Mouse (Mus musculus) gastrocnemius, adult 2 months (tissue): ENCODE data around the gene Col6a3. TPM values are rescaled to one million over a fixed set of nuclear protein-coding genes. Genes with fewer than 3 reads are reported as not detected.

Experiments
- DNase-seq: peaks from one replicate; pipeline ENCODE4 v3.0.0; 2022
- H3K27ac ChIP-seq: fragments of 200-600 bp; 2 replicates; pipeline ENCODE4 v1.8.1; 2022; ENCODE audit warnings: mild to moderate bottlenecking
- H3K4me3 ChIP-seq: fragments of 200-600 bp; 2 replicates; pipeline ENCODE4 v1.8.1; 2022; ENCODE audit warnings: mild to moderate bottlenecking, moderate library complexity
- CTCF ChIP-seq: fragments of 200-600 bp; IDR thresholded peaks from 2 replicates; pipeline ENCODE4 v1.8.1; 2022; ENCODE audit warnings: antibody characterized with exemption, mild to moderate bottlenecking, moderate library complexity
- intact Hi-C: fragments of 180-260 bp; cut with DNase I; formaldehyde crosslinking; loops from one replicate; pipeline ENCODE4 v1.15.1; 2025
- long read RNA-seq, 2 experiments: library from polyadenylated mRNA; stranded (forward); transcript quantifications; one replicate each; pipeline ENCODE4 v2.0.0; 2021
- total RNA-seq, 2 experiments: library from RNA; stranded (reverse); gene quantifications; 2 replicates each; pipeline ENCODE4 v1.2.3; 2021

Gene Col6a3
- 10 to 100 TPM; 21.6 to 51.5 TPM for total RNA-seq
- long read RNA-seq, experiment 1, partial matches to known transcripts = 6 of 6 reads
- long read RNA-seq, experiment 1, other reads (novel, unspliced or antisense) = 0 of 6 reads
- long read RNA-seq, experiment 2 = 0 reads

DNA sequence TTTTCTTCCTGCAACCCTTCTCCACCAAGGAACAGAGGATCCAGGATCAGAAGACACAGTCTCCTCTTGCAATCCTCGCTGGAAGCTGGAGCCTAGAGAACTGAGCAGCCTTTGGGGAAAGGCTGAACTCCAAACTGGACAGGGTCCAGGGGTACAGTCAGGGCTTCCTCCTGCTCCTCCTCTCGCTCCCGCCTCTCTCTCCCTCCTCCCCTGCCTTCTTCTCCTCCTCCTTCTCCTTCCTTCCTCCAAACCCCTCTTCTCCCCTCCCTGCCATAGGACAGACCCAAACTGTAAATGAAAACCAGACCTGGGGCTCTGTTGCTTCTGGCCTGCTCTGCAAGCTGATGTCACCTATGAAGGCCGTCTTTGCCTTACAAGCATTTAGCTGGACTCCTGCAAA is at the start of gene Col6a3:
Col6a3 (minus strand) TSS at position 136 of the 400 bp plus-strand sequence.
- H3K4me3 ChIP-seq = peak within 1 kb of the TSS; percentile 73
- peak; percentile 83 for DNase-seq
- TF ChIP-seq CTCF = no peak
- intact Hi-C loops = no loop called here
- peak within 1 kb of the TSS; percentile 91 for H3K27ac ChIP-seq

DNA sequence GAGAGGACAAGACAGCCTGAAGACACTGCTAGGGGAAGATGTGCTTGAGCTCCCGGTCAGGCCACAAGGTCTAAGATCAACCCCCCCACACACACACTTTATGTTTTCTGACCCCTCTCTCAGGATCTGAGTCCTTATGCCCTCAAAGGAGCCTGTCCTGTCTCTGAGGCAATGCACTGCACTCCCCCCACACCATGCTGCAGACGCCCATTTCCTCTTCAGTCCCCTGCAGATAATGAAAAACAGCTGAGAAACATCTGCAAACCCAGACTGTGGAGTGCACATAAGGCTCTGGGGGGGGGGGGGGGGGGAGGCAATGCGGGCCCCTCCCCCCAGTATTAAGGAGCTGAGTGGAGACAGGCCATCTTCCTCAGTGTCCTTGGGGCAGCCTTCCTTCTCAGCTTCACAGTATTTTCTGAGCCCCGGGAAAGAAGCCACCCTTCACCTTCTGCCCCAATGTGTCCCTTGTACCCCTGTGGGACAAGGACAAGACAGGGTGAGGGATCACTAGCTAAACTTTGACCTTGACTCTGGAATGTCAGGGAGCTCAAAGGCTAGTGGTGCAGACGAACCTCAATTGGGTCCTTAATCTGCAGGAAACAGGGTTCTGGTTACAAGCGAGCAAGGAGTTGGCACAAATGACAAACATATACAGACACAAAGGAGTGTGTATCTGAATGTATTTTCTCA is 42.1 kb upstream of the Col6a3 start:
- intact Hi-C loops = no loop called here
- DNase-seq = no peak
- Histone ChIP-seq H3K27ac (no peak overlapping the region), H3K4me3 (no peak overlapping the region)
- no peak for TF ChIP-seq CTCF

GRCm38 (mm10) chr1:90876486-90877270 is 32.9 kb upstream of the Col6a3 start:
- TF ChIP-seq CTCF = no peak
- Histone ChIP-seq H3K27ac (no peak overlapping the region), H3K4me3 (no peak overlapping the region)
- DNase-seq = no peak
- intact Hi-C loops = no loop called here

GRCm38 (mm10) chr1:90875961-90876360 is 32.2 kb upstream of the Col6a3 start:
- Histone ChIP-seq H3K4me3 (no peak overlapping the region), H3K27ac (no peak overlapping the region)
- DNase-seq = no peak
- no peak for TF ChIP-seq CTCF
- intact Hi-C loops = no loop called here

GRCm38 (mm10) chr1:90875371-90875770 is 31.6 kb upstream of the Col6a3 start:
- no peak overlapping the region for H3K4me3 ChIP-seq
- DNase-seq = peak; percentile 56
- H3K27ac ChIP-seq = no peak overlapping the region
- TF ChIP-seq CTCF = no peak
- intact Hi-C loops = no loop called here

- DNase-seq = peak; percentile 26
- peak overlapping the region; percentile 72 for H3K27ac ChIP-seq
- intact Hi-C loops = no loop called here
- no peak overlapping the region for H3K4me3 ChIP-seq
- no peak for TF ChIP-seq CTCF
These were observed 26.8 kb upstream of the Col6a3 start for GRCm38 (mm10) chr1:90870581-90870980.

DNA sequence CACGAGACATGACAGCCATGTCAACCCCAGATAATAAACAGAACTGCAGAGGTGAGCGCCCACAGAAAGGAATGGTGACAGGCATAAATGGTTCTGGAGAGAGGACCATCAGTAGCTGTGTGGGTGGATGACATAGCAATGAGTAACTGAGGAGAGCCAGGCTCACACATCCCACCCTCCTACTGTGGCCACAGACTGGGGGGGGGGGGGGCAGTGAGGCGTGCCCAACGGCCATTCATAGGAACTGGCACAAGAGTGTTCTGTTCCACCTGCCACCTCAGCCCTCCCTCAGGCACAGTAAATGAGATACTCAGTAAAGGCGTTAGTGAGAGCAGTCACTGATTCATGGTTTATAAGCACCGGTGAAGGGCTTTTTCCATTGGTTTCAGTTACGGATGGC is 23.0 kb upstream of the Col6a3 start:
- intact Hi-C loops = no loop called here
- DNase-seq = no peak
- TF ChIP-seq CTCF = no peak

GRCm38 (mm10) chr1:90855880-90856279 is 12.1 kb upstream of the Col6a3 start:
- intact Hi-C loops = no loop called here
- Histone ChIP-seq H3K4me3 (no peak overlapping the region), H3K27ac (no peak overlapping the region)
- DNase-seq = no peak
- TF ChIP-seq CTCF = no peak

More for the DNA sequence above, 23.0 kb upstream of the Col6a3 start:
- Histone ChIP-seq H3K27ac (no peak overlapping the region), H3K4me3 (no peak overlapping the region)

GRCm38 (mm10) chr1:90849836-90850235 is 6.1 kb upstream of the Col6a3 start:
- Histone ChIP-seq H3K4me3 (no peak overlapping the region), H3K27ac (no peak overlapping the region)
- intact Hi-C loops = no loop called here
- peak; percentile 81 for TF ChIP-seq CTCF
- DNase-seq = peak; percentile 66

- intact Hi-C loops = no loop called here
- DNase-seq = no peak
- TF ChIP-seq CTCF = no peak
- Histone ChIP-seq H3K4me3 (no peak overlapping the region), H3K27ac (no peak overlapping the region)
These were observed 1.4 kb upstream of the Col6a3 start for GRCm38 (mm10) chr1:90845206-90845605.

DNA sequence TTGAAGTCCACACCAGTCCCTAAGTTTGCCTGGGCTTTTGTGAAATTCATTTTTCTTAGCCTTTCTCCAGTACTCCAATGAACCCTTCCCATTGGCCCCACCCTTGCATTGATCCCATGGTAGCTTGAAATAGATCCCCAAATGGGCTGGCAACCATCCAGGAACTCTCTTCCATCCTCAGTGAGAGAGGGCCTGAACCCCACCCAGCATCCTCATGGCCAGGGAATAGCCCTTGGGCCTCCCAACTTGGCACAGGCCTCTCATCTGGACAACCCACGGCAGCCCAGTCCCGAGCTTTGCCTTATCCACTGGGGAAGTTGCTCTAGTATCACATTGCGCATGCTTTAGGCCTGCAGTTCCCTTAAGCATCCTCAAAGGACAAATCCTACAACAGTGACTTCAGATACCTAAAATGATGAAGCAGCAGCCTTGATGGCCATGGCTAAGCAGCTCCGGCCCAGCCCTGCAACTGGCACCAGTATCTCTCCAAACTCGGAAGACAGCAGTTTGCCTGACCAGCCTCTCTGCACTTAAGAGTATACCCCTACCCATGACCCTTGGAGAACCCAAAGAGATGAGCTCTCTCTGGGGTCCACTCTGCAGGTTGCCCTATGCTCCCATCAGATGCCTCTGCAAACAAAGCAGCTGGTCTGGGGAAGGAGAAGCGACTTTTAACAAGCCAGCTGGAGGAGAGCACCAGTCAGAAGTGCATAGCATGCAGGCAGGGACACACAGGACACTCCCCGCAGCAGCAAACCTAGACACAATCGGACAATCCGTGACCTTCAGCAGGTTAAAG is 783 bp downstream of the Col6a3 start:
- intact Hi-C loops = no loop called here
- H3K27ac ChIP-seq = peak overlapping the region; percentile 91
- DNase-seq = peak; percentile 75
- peak overlapping the region; percentile 73 for H3K4me3 ChIP-seq
- TF ChIP-seq CTCF = no peak

DNA sequence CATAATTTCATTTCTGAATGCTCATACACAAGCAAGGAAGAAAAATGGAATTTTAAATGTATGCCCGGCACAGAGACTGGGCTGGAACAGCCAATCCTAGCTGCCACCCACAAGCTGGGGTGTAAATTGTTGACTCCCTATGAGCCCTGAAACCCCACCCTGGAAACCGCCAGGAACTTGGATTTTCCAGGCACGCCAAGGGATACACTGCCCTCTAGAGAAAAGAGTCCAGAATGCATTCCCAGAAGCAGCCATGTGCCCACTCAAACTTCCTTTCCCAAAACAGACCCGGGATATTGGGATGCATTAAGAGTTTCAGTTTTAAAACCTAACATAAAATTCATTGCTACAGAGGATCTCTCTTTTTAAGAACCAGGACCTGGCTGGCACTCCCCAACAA is 3.5 kb downstream of the Col6a3 start:
- H3K27ac ChIP-seq = peak overlapping the region; percentile 91
- peak; percentile 68 for DNase-seq
- intact Hi-C loops = loop anchor here (1.0 to 2.0 kb wide), 2 partner anchors 190 to 273 kb away; no protein-coding TSS in a partner anchor
- peak overlapping the region; percentile 73 for H3K4me3 ChIP-seq
- TF ChIP-seq CTCF = peak; percentile 91
